Mouse (Mus musculus) embryonic facial prominence, embryonic 11.5 days (tissue): ENCODE measurements around the gene Smyd4. TPM values are rescaled to one million over a fixed set of nuclear protein-coding genes. Genes with fewer than 3 reads are reported as not detected.

Experiments
- ATAC-seq: fragments of 200-750 bp; cut with Nextera tagmentation; replicated peaks from 2 replicates; pipeline ENCODE4 v1.8.0; 2017; ENCODE audit warnings: low read depth; ENCODE audit not compliant: insufficient number of reproducible peaks, low FRiP score, low TSS enrichment
- DNase-seq: peaks from one replicate; pipeline ENCODE4 v3.0.0-alpha.2; 2015; ENCODE audit warnings: low spot score
- H3K27ac ChIP-seq: fragments of 300-500 bp; sonication (generic); replicated peaks from 2 replicates; pipeline ENCODE4 v1.5.1; 2014; ENCODE audit warnings: mild to moderate bottlenecking, low read depth, low read length, control low read depth
- H3K27me3 ChIP-seq: fragments of 300-500 bp; sonication (generic); 2 replicates; pipeline ENCODE4 v1.6.1; 2014; ENCODE audit warnings: mild to moderate bottlenecking, low read length, moderate library complexity, mixed read lengths; ENCODE audit not compliant: control insufficient read depth, insufficient read depth
- H3K36me3 ChIP-seq: fragments of 300-500 bp; sonication (generic); replicated peaks from 2 replicates; pipeline ENCODE4 v1.6.1; 2014; ENCODE audit warnings: low read depth, mild to moderate bottlenecking, low read length, moderate library complexity, mixed read lengths; ENCODE audit not compliant: control insufficient read depth, insufficient read depth
- H3K4me1 ChIP-seq: fragments of 300-500 bp; sonication (generic); 2 replicates; pipeline ENCODE4 v1.6.1; 2014; ENCODE audit warnings: low read length, mixed read lengths; ENCODE audit not compliant: control insufficient read depth, insufficient read depth
- H3K4me2 ChIP-seq: fragments of 300-500 bp; sonication (generic); 2 replicates; pipeline ENCODE4 v1.6.1; 2014; ENCODE audit warnings: low read depth, mild to moderate bottlenecking, control low read depth, low read length, moderate library complexity
- H3K4me3 ChIP-seq: fragments of 300-500 bp; sonication (generic); 2 replicates; pipeline ENCODE4 v1.5.1; 2014; ENCODE audit warnings: low read depth, low read length, control low read depth
- H3K9ac ChIP-seq: fragments of 300-500 bp; sonication (generic); replicated peaks from 2 replicates; pipeline ENCODE4 v1.6.1; 2014; ENCODE audit warnings: mild to moderate bottlenecking, control low read depth, low read length
- H3K9me3 ChIP-seq: fragments of 300-500 bp; sonication (generic); replicated peaks from 2 replicates; pipeline ENCODE4 v1.6.1; 2016; ENCODE audit warnings: mild to moderate bottlenecking, low read length, inconsistent platforms, mixed read lengths; ENCODE audit not compliant: control insufficient read depth
- WGBS: fragments of 180-500 bp; shearing (Covaris S2); extraction: QIAGEN DNeasy Blood & Tissue Kit; methylation state at CpG from one replicate; pipeline ENCODE4 v1.1.7; 2014; 5-methylcytosine and 5-hydroxymethylcytosine counted together
- polyA plus RNA-seq: library from polyadenylated mRNA; unstranded; fragments of >200 nt; fragmentation: Nextera tagmentation; extraction: Ambion mirVana; gene quantifications from 2 replicates; pipeline ENCODE4 v1.2.1, GENCODE M21; 2014

The Smyd4 gene
- polyA plus RNA-seq, 1 experiment from 2014 or later = 13.2 TPM

GRCm38 (mm10) chr11:75438804-75439203, 90.6 kb downstream of the Smyd4 start:
- no peak overlapping the region for H3K4me3 ChIP-seq
- ATAC-seq = no peak
- H3K27ac ChIP-seq = no peak overlapping the region

GRCm38 (mm10) chr11:75439363-75439762, 91.1 kb downstream of the Smyd4 start, which contains the start of gene Serpinf2:
Serpinf2 (minus strand) TSS chr11:75439591.
- no peak within 1 kb of the TSS for H3K4me2 ChIP-seq
- H3K36me3 ChIP-seq = no peaks in the 10 kb centered on the region
- ATAC-seq (no peak), DNase-seq (no peak)
- no peaks in the 10 kb centered on the region for H3K9me3 ChIP-seq
- 86% methylated on average over 6 of the region's 6 CpGs for WGBS
- no peaks in the 10 kb centered on the region for H3K4me1 ChIP-seq
- no peak within 1 kb of the TSS for H3K9ac ChIP-seq
- H3K4me3 ChIP-seq = no peak within 1 kb of the TSS
- H3K27ac ChIP-seq = no peak within 1 kb of the TSS
- H3K27me3 ChIP-seq = no peaks in the 10 kb centered on the region

More at GRCm38 (mm10) chr11:75438804-75439203, 90.6 kb downstream of the Smyd4 start:
- H3K9ac ChIP-seq = no peak overlapping the region
- 95% methylated on average over 3 of the region's 3 CpGs for WGBS
- H3K4me2 ChIP-seq = no peak overlapping the region
- no peaks in the 10 kb centered on the region for H3K4me1 ChIP-seq
- no peak for DNase-seq
- H3K36me3 ChIP-seq = no peaks in the 10 kb centered on the region
- no peaks in the 10 kb centered on the region for H3K9me3 ChIP-seq
- H3K27me3 ChIP-seq = no peaks in the 10 kb centered on the region

GRCm38 (mm10) chr11:75439951-75440350, 91.7 kb downstream of the Smyd4 start:
- Histone ChIP-seq H3K4me1 (no peaks in the 10 kb centered on the region), H3K4me3 (no peak overlapping the region), H3K36me3 (no peaks in the 10 kb centered on the region), H3K27ac (no peak overlapping the region), H3K9me3 (no peaks in the 10 kb centered on the region), H3K9ac (no peak overlapping the region), H3K4me2 (no peak overlapping the region), H3K27me3 (no peaks in the 10 kb centered on the region)
- DNase-seq = no peak
- no peak for ATAC-seq
- 100% methylated on average over 3 of the region's 3 CpGs for WGBS

- Histone ChIP-seq H3K9me3 (no peaks in the 10 kb centered on the region), H3K4me2 (no peak overlapping the region), H3K4me3 (no peak overlapping the region), H3K4me1 (no peaks in the 10 kb centered on the region), H3K36me3 (no peaks in the 10 kb centered on the region), H3K27ac (no peak overlapping the region), H3K9ac (no peak overlapping the region), H3K27me3 (no peaks in the 10 kb centered on the region)
- DNase-seq (no peak), ATAC-seq (no peak)
- WGBS = 88% methylated on average over 7 of the region's 7 CpGs
Observed at GRCm38 (mm10) chr11:75441034-75441433, 92.8 kb downstream of the Smyd4 start.

- Histone ChIP-seq H3K9me3 (no peaks in the 10 kb centered on the region), H3K4me1 (no peaks in the 10 kb centered on the region), H3K4me3 (no peak overlapping the region), H3K27me3 (no peaks in the 10 kb centered on the region), H3K4me2 (no peak overlapping the region), H3K36me3 (no peaks in the 10 kb centered on the region), H3K27ac (no peak overlapping the region), H3K9ac (no peak overlapping the region)
- DNase-seq = no peak
- WGBS = 89% methylated on average over 16 of the region's 16 CpGs
- no peak for ATAC-seq
Observed at GRCm38 (mm10) chr11:75441601-75442000, 93.4 kb downstream of the Smyd4 start.

GRCm38 (mm10) chr11:75443711-75444110, 95.5 kb downstream of the Smyd4 start:
- Histone ChIP-seq H3K36me3 (no peaks in the 10 kb centered on the region; the same call in 1 of the 2 replicates), H3K4me3 (no peak overlapping the region), H3K4me2 (no peak overlapping the region), H3K27me3 (no peaks in the 10 kb centered on the region), H3K9ac (no peak overlapping the region), H3K4me1 (no peaks in the 10 kb centered on the region), H3K27ac (no peak overlapping the region), H3K9me3 (no peaks in the 10 kb centered on the region)
- WGBS = 30% methylated on average over 8 of the region's 8 CpGs
- ATAC-seq (no peak), DNase-seq (no peak)

- Histone ChIP-seq H3K4me3 (no peak overlapping the region), H3K27ac (no peak overlapping the region), H3K36me3 (no peaks in the 10 kb centered on the region; the same call in 1 of the 2 replicates), H3K4me2 (no peak overlapping the region), H3K9me3 (no peaks in the 10 kb centered on the region), H3K4me1 (no peaks in the 10 kb centered on the region), H3K27me3 (no peaks in the 10 kb centered on the region), H3K9ac (no peak overlapping the region)
- no peak for ATAC-seq
- DNase-seq = no peak
- WGBS = 86% methylated on average over 3 of the region's 3 CpGs
Observed at GRCm38 (mm10) chr11:75448575-75448974, 100.3 kb downstream of the Smyd4 start.

GRCm38 (mm10) chr11:75449695-75450094, 101.5 kb downstream of the Smyd4 start:
- no peak overlapping the region for H3K9ac ChIP-seq
- 88% methylated on average over 7 of the region's 7 CpGs for WGBS
- H3K36me3 ChIP-seq = no peaks in the 10 kb centered on the region; the same call in 1 of the 2 replicates
- H3K4me2 ChIP-seq = no peak overlapping the region
- ATAC-seq (no peak), DNase-seq (no peak)
- no peaks in the 10 kb centered on the region for H3K9me3 ChIP-seq
- H3K27me3 ChIP-seq = no peaks in the 10 kb centered on the region
- no peak overlapping the region for H3K4me3 ChIP-seq
- H3K27ac ChIP-seq = no peak overlapping the region
- H3K4me1 ChIP-seq = peaks cover 5% of the 10 kb centered on the region; the same call in 1 of the 2 replicates
